Mouse (Mus musculus) activated CD4-positive, CD25-positive, alpha-beta regulatory T cell (primary cell): ENCODE results near the gene Eif3d. TPM values are rescaled to one million over a fixed set of nuclear protein-coding genes. Genes with fewer than 3 reads are reported as not detected.

ENCODE experiments used
- polyA plus RNA-seq, 2 experiments: library from polyadenylated mRNA; unstranded; fragments of 100-300 nt; shearing (Covaris generic); gene quantifications; one replicate each; pipeline ENCODE4 v1.2.1; 2017

The Eif3d gene
- polyA plus RNA-seq = 100 to 1,000 TPM; 185 to 207 TPM

GRCm38 (mm10) chr15:77970470-77971292, at the start of gene Eif3d:
Gene Eif3d (minus strand): TSS chr15:77970813.

DNA sequence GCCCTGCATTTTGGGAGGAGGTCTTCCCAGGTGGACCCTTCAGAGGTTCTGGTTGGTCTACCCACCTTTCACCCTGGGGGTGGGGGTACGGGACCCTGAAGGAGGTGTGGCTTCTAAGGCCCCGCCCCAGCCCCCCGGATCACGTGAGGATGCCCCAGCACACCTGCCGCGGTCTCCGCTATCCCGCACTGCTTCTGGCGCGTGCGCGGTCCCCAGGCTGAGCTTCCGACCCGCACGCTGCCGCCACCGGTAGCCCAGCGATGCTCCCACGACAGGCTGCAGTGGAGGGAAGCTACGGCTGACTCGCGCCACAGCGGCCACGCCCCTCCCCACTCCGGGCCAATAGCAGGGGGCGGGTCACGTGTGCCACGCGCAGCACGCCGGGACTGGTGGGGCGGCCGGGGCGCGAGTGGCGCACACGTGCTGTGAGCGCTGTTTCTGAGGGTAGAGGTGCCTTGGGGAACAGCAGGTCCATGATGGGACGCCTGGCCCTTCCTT, 14.2 kb downstream of the Eif3d start, which contains the start of gene Foxred2:
Foxred2 (minus strand) TSS at position 319 of the 498 bp plus-strand sequence.

GRCm38 (mm10) chr15:77928673-77929331, 41.8 kb downstream of the Eif3d start, which contains the start of gene Txn2:
Gene Txn2 (minus strand): TSS chr15:77929006.

Other genes with a start within 250 kb of the Eif3d start
- 10 to 100 TPM; 13.2 to 66.3 TPM for gene Apol9b, start 241.8 kb downstream of the Eif3d start, polyA plus RNA-seq
- gene Apol8, start 213.8 kb downstream of the Eif3d start, polyA plus RNA-seq = under 1 TPM; 0.06 to 0.42 TPM
- gene Myh9, start 128.6 kb downstream of the Eif3d start, polyA plus RNA-seq = 100 to 1,000 TPM; 122 to 330 TPM
- 100 to 1,000 TPM; 188 to 230 TPM for gene Txn2, start 41.8 kb downstream of the Eif3d start, polyA plus RNA-seq
- 1 to 10 TPM; 2.5 to 4.2 TPM for gene Foxred2, start 14.1 kb downstream of the Eif3d start, polyA plus RNA-seq
- gene Cacng2, start 149.2 kb upstream of the Eif3d start, polyA plus RNA-seq = not detected
- 10 to 100 TPM; 58.1 to 62.2 TPM for gene Ift27, start 203.3 kb upstream of the Eif3d start, polyA plus RNA-seq
- gene Pvalb, start 235.6 kb upstream of the Eif3d start, polyA plus RNA-seq = not detected